Mouse (Mus musculus) gastrocnemius, adult 2 months (tissue): ENCODE measurements at regions not wholly inside any gene's neighbourhood (a gene's known extent, or its start where the extent isn't known, plus 50 kb on each side); places are given as distances from the start of the nearest gene placed in this dataset.

Source experiments
- DNase-seq: peaks from one replicate; pipeline ENCODE4 v3.0.0; 2022
- H3K27ac ChIP-seq: fragments of 200-600 bp; 2 replicates; pipeline ENCODE4 v1.8.1; 2022; ENCODE audit warnings: mild to moderate bottlenecking
- H3K4me3 ChIP-seq: fragments of 200-600 bp; 2 replicates; pipeline ENCODE4 v1.8.1; 2022; ENCODE audit warnings: mild to moderate bottlenecking, moderate library complexity
- CTCF ChIP-seq: fragments of 200-600 bp; IDR thresholded peaks from 2 replicates; pipeline ENCODE4 v1.8.1; 2022; ENCODE audit warnings: antibody characterized with exemption, mild to moderate bottlenecking, moderate library complexity
- intact Hi-C: fragments of 180-260 bp; cut with DNase I; formaldehyde crosslinking; loops from one replicate; pipeline ENCODE4 v1.15.1; 2025

DNA sequence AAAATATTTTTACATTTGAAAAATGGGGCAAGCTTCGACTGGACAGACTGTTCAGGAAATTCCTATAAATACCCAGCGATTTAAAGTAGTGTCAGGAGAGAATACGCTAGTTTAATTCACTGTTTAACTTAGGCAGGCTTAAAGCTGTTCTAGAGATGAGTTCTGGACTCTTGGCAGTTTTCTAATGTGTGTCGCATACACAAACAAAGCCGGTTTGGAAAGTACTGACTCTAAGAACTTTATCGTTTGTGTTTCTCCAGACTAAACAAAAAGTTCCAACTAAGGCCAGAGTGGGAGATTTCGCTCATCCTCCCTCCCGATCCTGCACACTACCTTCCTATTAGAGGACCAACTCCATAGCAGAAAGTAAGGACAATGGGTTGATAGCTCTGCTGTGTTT lies 201.7 kb upstream of the Map3k1 start:
- H3K27ac ChIP-seq, result no peak overlapping the region
- DNase-seq, result no peak
- intact Hi-C loops, result no loop called here
- H3K4me3 ChIP-seq, result no peak overlapping the region
- TF ChIP-seq CTCF, result no peak

GRCm38 (mm10) chr13:112012640-112013039 lies 203.8 kb upstream of the Map3k1 start:
- H3K4me3 ChIP-seq, result no peak overlapping the region
- no peak for TF ChIP-seq CTCF
- H3K27ac ChIP-seq, result no peak overlapping the region
- intact Hi-C loops, result no loop called here
- DNase-seq, result no peak

DNA sequence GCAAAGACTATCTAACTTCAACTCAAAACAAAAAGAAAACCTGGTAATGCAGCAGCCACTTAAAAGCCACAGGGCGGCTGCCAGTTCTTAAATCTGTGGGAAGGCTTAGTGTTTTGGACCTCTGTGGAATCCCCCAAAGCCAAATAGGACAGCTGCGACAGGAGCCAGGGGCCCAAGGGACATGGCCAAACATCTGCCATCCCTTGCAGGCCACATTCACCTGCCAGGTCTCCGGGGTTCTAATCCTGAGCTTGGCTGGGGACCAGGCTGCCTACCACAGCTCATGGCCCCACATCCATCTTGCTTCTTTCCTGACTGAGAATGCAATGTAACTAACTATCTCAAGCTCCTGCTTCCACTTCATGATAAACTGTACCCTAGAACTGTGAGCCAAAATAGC lies 206.3 kb upstream of the Map3k1 start:
- intact Hi-C loops, result no loop called here
- no peak overlapping the region for H3K4me3 ChIP-seq
- H3K27ac ChIP-seq, result no peak overlapping the region
- no peak for TF ChIP-seq CTCF
- DNase-seq, result no peak

DNA sequence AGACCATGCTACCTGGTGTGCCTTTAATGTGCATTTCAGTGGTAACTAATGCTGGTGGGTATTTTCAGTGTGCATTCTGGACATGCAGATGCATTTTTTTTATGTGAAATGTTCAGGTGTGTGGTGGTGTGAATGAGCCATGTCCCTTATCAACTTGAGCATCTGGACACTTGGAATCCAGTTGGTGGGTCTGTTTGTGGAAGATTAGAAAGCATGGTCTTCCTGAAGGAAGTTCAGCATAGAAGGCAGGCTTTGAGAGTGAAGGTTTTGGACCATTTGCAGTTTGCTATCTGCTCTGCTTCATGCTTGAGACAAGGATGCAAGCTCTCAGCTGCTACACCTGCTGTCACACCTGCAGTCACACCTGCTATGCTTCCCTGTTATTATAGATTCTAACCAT lies 207.5 kb upstream of the Map3k1 start:
- Histone ChIP-seq H3K27ac (no peak overlapping the region), H3K4me3 (no peak overlapping the region)
- DNase-seq, result no peak
- TF ChIP-seq CTCF, result no peak
- intact Hi-C loops, result no loop called here

DNA sequence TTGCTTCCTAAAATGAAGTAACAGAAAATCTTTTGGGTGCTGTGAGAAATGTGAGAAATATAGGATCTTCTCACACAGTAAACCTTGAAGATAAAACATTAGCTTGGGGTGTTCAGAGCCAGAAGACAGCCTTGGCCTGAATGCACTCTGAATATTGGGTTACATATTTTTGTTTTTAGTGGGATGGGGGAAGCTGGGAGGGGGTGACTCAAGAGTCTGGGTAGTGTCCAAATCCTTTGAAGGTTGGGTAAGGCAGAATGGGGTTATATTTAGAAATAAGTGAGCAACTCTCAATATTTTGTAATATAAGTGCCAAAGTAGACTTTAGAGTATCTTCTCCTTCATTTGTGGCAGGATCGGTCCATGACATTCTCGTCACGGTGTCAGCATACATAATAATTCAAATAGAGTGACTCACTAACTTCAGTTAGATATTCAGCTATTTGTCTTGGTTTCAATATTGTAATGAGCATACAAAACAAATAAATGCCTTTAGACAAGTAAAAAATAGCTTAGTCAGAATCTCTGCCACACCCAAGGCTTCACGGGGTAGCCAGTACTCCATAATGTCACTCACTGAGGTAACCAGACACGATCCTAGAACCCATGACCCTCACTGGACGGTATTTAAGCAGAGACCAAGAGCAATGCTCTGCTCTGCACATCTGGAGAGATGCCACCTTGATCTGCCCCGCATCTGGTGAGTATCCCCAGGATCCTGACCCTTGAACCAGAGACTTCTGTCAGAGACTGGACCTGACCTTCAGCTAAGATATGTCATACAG lies 209.9 kb upstream of the Map3k1 start:
- TF ChIP-seq CTCF, result no peak
- DNase-seq, result no peak
- intact Hi-C loops, result no loop called here
- Histone ChIP-seq H3K4me3 (no peak overlapping the region), H3K27ac (no peak overlapping the region)

- DNase-seq, result no peak
- Histone ChIP-seq H3K4me3 (no peak overlapping the region), H3K27ac (no peak overlapping the region)
- intact Hi-C loops, result no loop called here
- TF ChIP-seq CTCF, result no peak
These were observed 210.8 kb upstream of the Map3k1 start for GRCm38 (mm10) chr13:112019575-112019974.

DNA sequence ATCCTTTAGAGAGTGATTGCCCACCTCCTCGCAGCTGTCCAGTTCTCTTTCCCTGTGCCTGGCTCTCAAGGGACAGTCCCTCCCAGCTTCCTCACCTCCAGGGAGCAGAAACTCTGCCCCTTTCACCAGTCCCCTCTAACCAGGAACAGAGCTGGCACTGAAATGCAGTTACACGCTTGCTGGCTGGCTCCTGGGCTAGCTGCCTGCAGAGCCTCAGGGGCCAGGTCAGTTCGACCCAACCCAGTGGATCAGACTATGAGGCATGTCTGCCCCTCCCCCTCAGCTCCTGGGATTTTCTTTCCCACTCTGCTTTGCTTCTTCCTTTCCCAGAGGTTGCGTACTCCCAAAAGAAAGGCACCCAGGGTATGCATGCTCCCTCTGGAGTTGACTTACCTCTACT lies 214.4 kb upstream of the Map3k1 start:
- no peak overlapping the region for H3K4me3 ChIP-seq
- H3K27ac ChIP-seq, result no peak overlapping the region
- peak; percentile 41 for DNase-seq
- no peak for TF ChIP-seq CTCF
- intact Hi-C loops, result no loop called here

DNA sequence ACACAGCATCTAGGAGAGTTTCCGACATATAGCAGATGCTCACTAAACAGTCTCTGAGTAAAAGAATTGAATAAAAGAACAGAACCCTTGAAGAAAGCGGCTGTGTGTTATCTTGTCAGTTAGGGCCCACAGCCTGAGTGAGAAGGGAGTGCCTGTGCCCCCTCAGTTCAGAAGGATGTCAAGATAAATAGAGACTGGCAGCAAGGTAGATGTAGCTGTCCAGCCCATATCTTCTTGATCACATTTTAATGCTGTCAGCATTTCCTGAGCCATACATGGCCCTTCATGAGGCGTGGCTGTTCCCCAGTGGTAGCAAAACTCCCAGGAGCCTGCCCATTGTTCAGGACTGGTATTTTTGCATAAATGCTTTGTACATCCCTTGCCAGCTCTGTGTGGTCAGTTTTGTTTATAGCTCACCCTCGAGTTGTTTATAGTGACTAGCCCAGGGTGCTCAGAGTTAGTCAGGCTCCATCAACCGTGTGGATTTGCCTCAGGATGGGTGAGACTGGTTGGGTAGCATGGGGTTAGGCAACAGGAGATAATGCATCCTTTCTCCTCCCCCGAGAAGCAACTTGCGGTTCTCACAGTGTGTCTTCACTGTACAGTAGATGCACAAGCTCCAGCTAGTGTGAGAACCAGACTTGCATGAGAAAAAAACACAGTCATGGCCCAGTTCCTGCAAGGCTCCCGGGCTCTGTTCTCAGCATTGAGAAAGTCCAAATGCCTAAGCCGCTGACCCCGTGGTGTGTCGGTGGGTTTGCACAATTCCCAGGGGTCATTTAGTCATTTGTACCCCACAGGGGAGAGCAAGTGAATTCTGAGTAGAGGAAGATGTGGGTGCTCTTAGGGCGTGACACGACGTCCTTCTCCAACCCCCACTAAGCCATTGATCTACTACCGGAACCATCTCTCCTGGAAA lies 216.1 kb upstream of the Map3k1 start:
- intact Hi-C loops, result no loop called here
- no peak for TF ChIP-seq CTCF
- no peak overlapping the region for H3K4me3 ChIP-seq
- DNase-seq, result no peak
- peak overlapping the region; percentile 46; the same call in 1 of the 2 replicates for H3K27ac ChIP-seq

DNA sequence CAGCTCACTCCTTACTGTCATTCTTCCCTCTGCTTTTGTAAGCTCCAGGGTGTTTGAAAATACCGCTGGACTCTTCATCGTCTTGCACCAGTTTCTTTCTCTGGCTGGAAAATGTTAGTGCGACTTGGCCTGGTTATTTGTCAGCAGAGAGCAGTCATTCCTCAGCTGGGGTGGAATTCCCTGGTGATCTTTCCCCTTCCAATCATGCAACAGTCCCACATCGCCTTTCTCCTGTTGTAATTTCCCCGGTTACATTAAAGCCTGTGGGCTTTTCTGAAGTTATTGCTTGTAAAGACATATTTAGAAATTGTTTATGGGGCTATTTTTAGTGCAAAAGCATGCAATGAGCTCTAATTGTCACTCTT lies 216.8 kb upstream of the Map3k1 start:
- peak overlapping the region; percentile 46; the same call in 1 of the 2 replicates for H3K27ac ChIP-seq
- intact Hi-C loops, result no loop called here
- H3K4me3 ChIP-seq, result no peak overlapping the region
- peak; percentile 44 for DNase-seq
- TF ChIP-seq CTCF, result no peak

GRCm38 (mm10) chr13:112027736-112028135 lies 218.9 kb upstream of the Map3k1 start:
- no peak overlapping the region for H3K27ac ChIP-seq
- no peak for DNase-seq
- intact Hi-C loops, result no loop called here
- no peak overlapping the region for H3K4me3 ChIP-seq
- no peak for TF ChIP-seq CTCF

DNA sequence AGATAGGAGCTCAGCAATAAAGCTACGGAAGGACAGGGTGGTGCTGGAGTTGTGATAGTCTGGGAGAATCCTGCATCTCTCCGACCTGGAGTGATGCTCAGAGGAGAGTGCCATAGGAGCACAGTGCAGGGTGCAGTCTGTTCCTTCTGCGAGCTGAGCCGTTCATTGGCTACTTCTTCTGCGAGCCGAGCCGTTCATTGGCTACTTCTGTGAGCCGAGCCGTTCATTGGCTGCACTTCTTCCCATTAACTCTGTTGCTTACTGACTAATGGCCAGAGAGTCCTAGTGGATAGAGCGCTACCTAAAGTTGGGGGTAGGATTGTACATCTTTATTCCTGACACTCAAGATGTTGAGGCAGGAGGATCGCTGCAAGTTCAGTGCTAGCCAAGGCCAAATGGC lies 222.3 kb upstream of the Map3k1 start:
- no peak for DNase-seq
- H3K4me3 ChIP-seq, result no peak overlapping the region
- no peak for TF ChIP-seq CTCF
- intact Hi-C loops, result no loop called here
- H3K27ac ChIP-seq, result no peak overlapping the region

GRCm38 (mm10) chr13:112031631-112032320 lies 223.0 kb upstream of the Map3k1 start:
- DNase-seq, result no peak
- no peak for TF ChIP-seq CTCF
- no peak overlapping the region for H3K4me3 ChIP-seq
- no peak overlapping the region for H3K27ac ChIP-seq
- intact Hi-C loops, result no loop called here

- no peak for DNase-seq
- no peak overlapping the region for H3K4me3 ChIP-seq
- intact Hi-C loops, result no loop called here
- H3K27ac ChIP-seq, result no peak overlapping the region
- TF ChIP-seq CTCF, result no peak
These were observed 229.1 kb upstream of the Map3k1 start for GRCm38 (mm10) chr13:112037731-112038380.
